10 mouse cellular contexts compared by ENCODE assay signal in the genomic region with DNA sequence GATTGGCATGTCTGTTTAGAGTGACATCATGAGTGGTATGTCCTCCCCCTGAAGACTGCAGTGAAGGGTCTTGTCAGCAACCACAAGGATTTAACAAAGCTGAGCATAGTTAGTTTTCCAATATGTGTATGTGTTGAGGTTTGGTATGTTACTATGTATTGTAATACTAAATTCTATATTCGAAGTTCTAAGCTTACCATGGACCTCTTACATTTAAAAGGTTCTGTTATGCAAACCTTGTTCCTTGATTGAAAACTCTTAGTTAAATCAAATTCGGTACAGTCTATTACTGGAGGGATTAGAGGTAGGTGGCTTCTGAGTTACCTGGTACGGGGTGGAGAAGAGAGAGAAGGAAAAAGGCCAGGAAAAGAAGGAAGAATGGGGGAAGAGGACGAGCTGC. TPM values are rescaled to one million over a fixed set of nuclear protein-coding genes. Genes with fewer than 3 reads are reported as not detected.
DNase-seq lines count a peak whose midpoint lies in the region; ATAC-seq and TF ChIP-seq lines count a peak whose summit lies in the region.
"Had no signal": no experiment of that assay in that cellular context is flagged by ENCODE, and none has a peak within 500 bp of the region (broad histone marks: within the 10 kb centered on the region; RNA-seq: fewer than 3 reads in every experiment).

Gene Zfp738, minus strand, starts transcription at position 101 of the 400 bp plus-strand sequence.

- DNase-seq in intestine, embryonic 14.5 days (ENCODE audit: low spot score), result no peak
- DNase-seq in gastrocnemius, postnatal 10 days, result no peak
- DNase-seq in right cerebral cortex, postnatal 25 days, result no peak
- DNase-seq: kidney, adult 11 months had no signal

- H3K36me3 ChIP-seq in intestine, embryonic 14.5 days (ENCODE audit: control insufficient read depth, insufficient read depth, low read length), result no peaks in the 10 kb centered on the region
- H3K36me3 ChIP-seq in intestine, postnatal 0 days (ENCODE audit: control insufficient read depth, insufficient read depth), result no peaks in the 10 kb centered on the region
- H3K36me3 ChIP-seq in hindbrain, embryonic 13.5 days, result no peaks in the 10 kb centered on the region

- H3K27ac ChIP-seq in intestine, embryonic 14.5 days (ENCODE audit: low read depth), result no peak within 1 kb of the TSS
- no peak within 1 kb of the TSS for H3K27ac ChIP-seq in intestine, postnatal 0 days (ENCODE audit: low read depth, low read length)
- H3K27ac ChIP-seq in hindbrain, embryonic 13.5 days, result no peak within 1 kb of the TSS

- 81% methylated on average over 4 of the region's 4 CpGs for WGBS in intestine, embryonic 14.5 days
- WGBS in intestine, postnatal 0 days, result 81% methylated on average over 4 of the region's 4 CpGs
- WGBS in hindbrain, embryonic 13.5 days, result 82% methylated on average over 4 of the region's 4 CpGs

- peaks cover 5% of the 10 kb centered on the region; the same call in 1 of the 2 replicates for H3K4me1 ChIP-seq in intestine, embryonic 14.5 days (replicated peaks; ENCODE audit: control insufficient read depth, insufficient read depth, low read length)
- H3K4me1 ChIP-seq in intestine, postnatal 0 days (replicated peaks; ENCODE audit: control insufficient read depth, insufficient read depth, low read length), result no peaks in the 10 kb centered on the region
- peaks cover 9% of the 10 kb centered on the region for H3K4me1 ChIP-seq in hindbrain, embryonic 13.5 days (replicated peaks)

- no peak within 1 kb of the TSS for H3K4me3 ChIP-seq in intestine, embryonic 14.5 days (ENCODE audit: low read depth, low read length)
- no peak within 1 kb of the TSS for H3K4me3 ChIP-seq in intestine, postnatal 0 days (ENCODE audit: low read depth, low read length)
- H3K4me3 ChIP-seq in hindbrain, embryonic 13.5 days, result no peak within 1 kb of the TSS

- no peaks in the 10 kb centered on the region for H3K27me3 ChIP-seq in intestine, embryonic 14.5 days (replicated peaks; ENCODE audit: control insufficient read depth, insufficient read depth, low read length)
- H3K27me3 ChIP-seq in intestine, postnatal 0 days (replicated peaks; ENCODE audit: control insufficient read depth, insufficient read depth, low read length), result no peaks in the 10 kb centered on the region
- no peaks in the 10 kb centered on the region for H3K27me3 ChIP-seq in hindbrain, embryonic 13.5 days
- H3K27me3 ChIP-seq: CH12.LX had no signal

- H3K4me2 ChIP-seq in intestine, embryonic 14.5 days (ENCODE audit: low read length), result no peak within 1 kb of the TSS
- H3K4me2 ChIP-seq in intestine, postnatal 0 days (replicated peaks; ENCODE audit: low read depth), result no peak within 1 kb of the TSS
- no peak within 1 kb of the TSS for H3K4me2 ChIP-seq in hindbrain, embryonic 13.5 days

- H3K9ac ChIP-seq in intestine, embryonic 14.5 days (ENCODE audit: low read length), result no peak within 1 kb of the TSS
- no peak within 1 kb of the TSS for H3K9ac ChIP-seq in intestine, postnatal 0 days (ENCODE audit: low read depth, low read length)
- no peak within 1 kb of the TSS for H3K9ac ChIP-seq in hindbrain, embryonic 13.5 days

- H3K9me3 ChIP-seq in intestine, embryonic 14.5 days (ENCODE audit: control insufficient read depth, low read length), result no peaks in the 10 kb centered on the region
- H3K9me3 ChIP-seq in intestine, postnatal 0 days (ENCODE audit: control insufficient read depth), result no peaks in the 10 kb centered on the region
- no peaks in the 10 kb centered on the region for H3K9me3 ChIP-seq in hindbrain, embryonic 13.5 days

- TF ChIP-seq CTCF in intestine, postnatal 0 days (IDR thresholded peaks at IDR 0.05; ENCODE audit: low read depth), result no peak

- no peak for ATAC-seq in intestine, embryonic 14.5 days (replicated peaks; ENCODE audit: low FRiP score, low TSS enrichment, low read depth)
- ATAC-seq in intestine, postnatal 0 days, result no peak
- no peak for ATAC-seq in activated CD4-positive, CD25-positive, alpha-beta regulatory T cell, adult 4 months
- no peak for ATAC-seq in hindbrain, embryonic 13.5 days (ENCODE audit: low FRiP score)
- no peak for ATAC-seq in megakaryocyte progenitor cell, adult 5-6 weeks (replicated peaks; ENCODE audit: poor library complexity)
- no peak for ATAC-seq in frontal cortex, adult (ENCODE audit: low TSS enrichment)

RNA-seq across cellular contexts. Expression of gene Zfp738, which starts in this region (rescaled TPM):
- polyA plus RNA-seq in intestine, embryonic 14.5 days (2014; fragmentation: Nextera tagmentation; extraction: Ambion mirVana), result 11.0 and 12.6 TPM in 2 replicates
- polyA plus RNA-seq in intestine, postnatal 0 days (2015; fragmentation: Nextera tagmentation; extraction: Ambion mirVana), result 3.9 and 4.6 TPM in 2 replicates
- 10 to 100 TPM; 11.9 to 16.7 TPM for polyA plus RNA-seq in activated CD4-positive, CD25-positive, alpha-beta regulatory T cell, adult 4 months (2017; shearing (Covaris generic))
- 15.3 and 16.3 TPM in 2 replicates for polyA plus RNA-seq in hindbrain, embryonic 13.5 days (2015; fragmentation: Nextera tagmentation; extraction: Ambion mirVana)
- total RNA-seq in megakaryocyte progenitor cell, adult 5-6 weeks (2015), result 12.8 and 14.1 TPM in 2 replicates
- 12.1 and 20.7 TPM in 2 replicates for total RNA-seq in megakaryocyte progenitor cell, adult 5-6 weeks (2017)
- 1 to 10 TPM; 5.1 to 6.1 TPM for total RNA-seq in gastrocnemius, postnatal 10 days (2021)
